Mouse (Mus musculus) midbrain, embryonic 15.5 days (tissue): ENCODE measurements at regions not wholly inside any gene's neighbourhood (a gene's known extent, or its start where the extent isn't known, plus 50 kb on each side); places are given as distances from the start of the nearest gene placed in this dataset.

Source experiments
- ATAC-seq: fragments of 200-750 bp; cut with Nextera tagmentation; replicated peaks from 2 replicates; pipeline ENCODE4 v1.8.0; 2017; ENCODE audit warnings: moderate TSS enrichment
- H3K27ac ChIP-seq: fragments of 300-500 bp; sonication (generic); 2 replicates; pipeline ENCODE4 v1.5.1; 2015; ENCODE audit warnings: mild to moderate bottlenecking, inconsistent platforms
- H3K27me3 ChIP-seq: fragments of 300-500 bp; sonication (generic); replicated peaks from 2 replicates; pipeline ENCODE4 v1.6.1; 2015; ENCODE audit warnings: inconsistent platforms
- H3K36me3 ChIP-seq: fragments of 300-500 bp; sonication (generic); replicated peaks from 2 replicates; pipeline ENCODE4 v1.6.1; 2015; ENCODE audit warnings: inconsistent platforms
- H3K4me1 ChIP-seq: fragments of 300-500 bp; sonication (generic); 2 replicates; pipeline ENCODE4 v1.6.1; 2015; ENCODE audit warnings: inconsistent platforms
- H3K4me2 ChIP-seq: fragments of 300-500 bp; sonication (generic); 2 replicates; pipeline ENCODE4 v1.6.1; 2015; ENCODE audit warnings: inconsistent platforms, mild to moderate bottlenecking, moderate library complexity
- H3K4me3 ChIP-seq: fragments of 300-500 bp; sonication (generic); 2 replicates; pipeline ENCODE4 v1.5.1; 2015; ENCODE audit warnings: mild to moderate bottlenecking, inconsistent platforms
- H3K9ac ChIP-seq: fragments of 300-500 bp; sonication (generic); 2 replicates; pipeline ENCODE4 v1.6.1; 2015; ENCODE audit warnings: mild to moderate bottlenecking, inconsistent platforms
- H3K9me3 ChIP-seq: fragments of 300-500 bp; sonication (generic); 2 replicates; pipeline ENCODE4 v1.6.1; 2016; ENCODE audit warnings: inconsistent platforms
- WGBS: fragments of 180-500 bp; shearing (Covaris S2); methylation state at CpG from one replicate; pipeline ENCODE4 v1.1.7; 2015; ENCODE audit warnings: mixed read lengths; 5-methylcytosine and 5-hydroxymethylcytosine counted together

- no peak overlapping the region for H3K9ac ChIP-seq
- H3K4me2 ChIP-seq: no peak overlapping the region
- 56% methylated on average over 4 of the region's 4 CpGs for WGBS
- H3K9me3 ChIP-seq: no peaks in the 10 kb centered on the region
- ATAC-seq: no peak
- no peak overlapping the region for H3K27ac ChIP-seq
- H3K4me1 ChIP-seq: no peaks in the 10 kb centered on the region
- no peaks in the 10 kb centered on the region for H3K27me3 ChIP-seq
- no peak overlapping the region for H3K4me3 ChIP-seq
- no peaks in the 10 kb centered on the region for H3K36me3 ChIP-seq
Observed at GRCm38 (mm10) chr13:101967466-101967865, 199.4 kb upstream of the Pik3r1 start.

GRCm38 (mm10) chr13:101976766-101977165, 208.7 kb upstream of the Pik3r1 start:
- Histone ChIP-seq H3K36me3 (no peaks in the 10 kb centered on the region), H3K4me2 (no peak overlapping the region), H3K4me1 (no peaks in the 10 kb centered on the region), H3K9ac (no peak overlapping the region), H3K27ac (no peak overlapping the region), H3K4me3 (no peak overlapping the region), H3K9me3 (no peaks in the 10 kb centered on the region), H3K27me3 (no peaks in the 10 kb centered on the region)
- WGBS: 94% methylated on average over 4 of the region's 4 CpGs
- no peak for ATAC-seq

GRCm38 (mm10) chr13:101980171-101980835, 212.3 kb upstream of the Pik3r1 start:
- Histone ChIP-seq H3K4me1 (no peaks in the 10 kb centered on the region), H3K4me3 (no peak overlapping the region), H3K27ac (no peak overlapping the region), H3K27me3 (no peaks in the 10 kb centered on the region), H3K36me3 (no peaks in the 10 kb centered on the region), H3K9me3 (no peaks in the 10 kb centered on the region), H3K9ac (no peak overlapping the region), H3K4me2 (no peak overlapping the region)
- no peak for ATAC-seq
- 75% methylated on average over 4 of the region's 4 CpGs for WGBS

DNA sequence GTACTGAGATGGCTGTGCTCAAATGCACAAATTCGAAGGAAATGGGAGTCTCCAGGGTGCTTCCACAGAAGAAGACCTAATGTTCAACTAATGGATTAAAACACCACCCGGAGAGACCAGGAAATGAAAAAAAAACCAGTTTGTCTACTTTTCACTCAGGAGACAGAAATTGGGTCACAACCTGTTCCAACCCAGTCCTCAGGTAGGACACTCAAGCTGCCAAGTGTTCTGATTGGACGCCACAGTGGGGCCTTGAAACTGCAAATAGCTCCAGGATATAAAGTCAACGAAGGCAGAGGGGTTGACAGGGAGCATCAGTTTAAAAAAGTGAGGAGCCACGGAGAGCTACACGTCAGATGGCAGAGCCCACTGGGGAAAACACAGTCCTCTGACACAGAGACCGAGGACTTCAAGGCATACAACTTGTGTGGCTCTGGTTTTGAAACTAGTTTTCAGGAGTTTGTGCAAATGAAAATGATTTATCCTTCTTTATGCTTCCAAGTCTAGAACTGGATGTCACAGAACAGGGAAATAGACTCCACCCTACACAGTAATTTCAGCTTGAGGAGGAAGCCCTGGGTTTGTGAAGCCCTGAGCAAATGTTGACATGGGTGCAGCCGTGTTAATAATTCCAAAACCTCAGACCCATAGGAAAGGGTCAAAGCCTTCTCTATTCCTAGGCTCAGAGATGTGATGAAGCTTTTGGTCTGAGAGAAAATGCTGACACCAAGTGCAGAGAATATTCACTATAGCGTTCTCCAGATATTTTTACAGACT, 220.8 kb upstream of the Pik3r1 start:
- no peaks in the 10 kb centered on the region for H3K36me3 ChIP-seq
- H3K9me3 ChIP-seq: no peaks in the 10 kb centered on the region
- 84% methylated on average over 9 of the region's 9 CpGs for WGBS
- no peak for ATAC-seq
- no peaks in the 10 kb centered on the region for H3K4me1 ChIP-seq
- H3K27me3 ChIP-seq: no peaks in the 10 kb centered on the region
- no peak overlapping the region for H3K4me2 ChIP-seq
- no peak overlapping the region for H3K27ac ChIP-seq
- no peak overlapping the region for H3K9ac ChIP-seq
- no peak overlapping the region for H3K4me3 ChIP-seq

GRCm38 (mm10) chr13:101991729-101992128, 223.7 kb upstream of the Pik3r1 start:
- 92% methylated on average over 1 of the region's 1 CpGs for WGBS
- Histone ChIP-seq H3K36me3 (no peaks in the 10 kb centered on the region), H3K4me3 (no peak overlapping the region), H3K9me3 (no peaks in the 10 kb centered on the region), H3K4me1 (no peaks in the 10 kb centered on the region), H3K27ac (no peak overlapping the region), H3K27me3 (no peaks in the 10 kb centered on the region), H3K9ac (no peak overlapping the region), H3K4me2 (no peak overlapping the region)
- ATAC-seq: no peak

- WGBS: 80% methylated on average over 3 of the region's 3 CpGs
- Histone ChIP-seq H3K36me3 (no peaks in the 10 kb centered on the region), H3K4me3 (no peak overlapping the region), H3K4me1 (no peaks in the 10 kb centered on the region), H3K9ac (no peak overlapping the region), H3K9me3 (no peaks in the 10 kb centered on the region), H3K4me2 (no peak overlapping the region), H3K27me3 (no peaks in the 10 kb centered on the region), H3K27ac (no peak overlapping the region)
- ATAC-seq: no peak
Observed at GRCm38 (mm10) chr13:101994779-101995178, 226.8 kb upstream of the Pik3r1 start.

- H3K27ac ChIP-seq: no peak overlapping the region
- H3K36me3 ChIP-seq: no peaks in the 10 kb centered on the region
- WGBS: 91% methylated on average over 2 of the region's 2 CpGs
- H3K4me3 ChIP-seq: no peak overlapping the region
- no peaks in the 10 kb centered on the region for H3K4me1 ChIP-seq
- H3K27me3 ChIP-seq: no peaks in the 10 kb centered on the region
- ATAC-seq: no peak
- no peak overlapping the region for H3K9ac ChIP-seq
- no peaks in the 10 kb centered on the region for H3K9me3 ChIP-seq
- no peak overlapping the region for H3K4me2 ChIP-seq
Observed at GRCm38 (mm10) chr13:101995529-101995928, 227.5 kb upstream of the Pik3r1 start.

- WGBS: 80% methylated on average over 5 of the region's 5 CpGs
- Histone ChIP-seq H3K9me3 (no peaks in the 10 kb centered on the region), H3K4me1 (no peaks in the 10 kb centered on the region), H3K4me2 (no peak overlapping the region), H3K27ac (no peak overlapping the region), H3K27me3 (no peaks in the 10 kb centered on the region), H3K9ac (no peak overlapping the region), H3K36me3 (no peaks in the 10 kb centered on the region), H3K4me3 (no peak overlapping the region)
- no peak for ATAC-seq
Observed at GRCm38 (mm10) chr13:101996144-101996543, 228.1 kb upstream of the Pik3r1 start.

- H3K9me3 ChIP-seq: no peaks in the 10 kb centered on the region
- no peaks in the 10 kb centered on the region for H3K4me1 ChIP-seq
- no peak overlapping the region for H3K4me2 ChIP-seq
- ATAC-seq: no peak
- no peak overlapping the region for H3K27ac ChIP-seq
- WGBS: 98% methylated on average over 2 of the region's 2 CpGs
- H3K4me3 ChIP-seq: no peak overlapping the region
- H3K27me3 ChIP-seq: no peaks in the 10 kb centered on the region
- H3K9ac ChIP-seq: no peak overlapping the region
- H3K36me3 ChIP-seq: no peaks in the 10 kb centered on the region
Observed at GRCm38 (mm10) chr13:101997415-101997814, 229.4 kb upstream of the Pik3r1 start.

DNA sequence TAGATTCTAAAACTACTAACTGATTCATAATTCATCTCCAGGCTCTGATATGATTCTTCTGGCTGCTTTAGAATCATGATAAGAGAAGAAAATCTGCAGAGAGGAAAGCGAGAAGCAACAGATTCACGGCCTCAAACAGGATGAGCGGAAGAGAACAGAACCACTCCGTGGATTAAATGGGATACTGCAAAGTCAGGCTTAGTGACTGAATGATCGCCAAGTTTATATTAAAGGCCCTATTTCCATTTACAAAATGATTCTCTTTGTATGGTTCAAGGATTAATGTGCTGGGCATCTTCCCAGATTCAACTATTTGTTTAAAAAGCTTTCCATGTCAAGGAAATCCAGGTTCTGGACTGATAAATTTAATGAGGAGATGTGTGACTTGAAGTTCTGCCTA, 238.5 kb upstream of the Pik3r1 start:
- no peak for ATAC-seq
- Histone ChIP-seq H3K4me2 (no peak overlapping the region), H3K9me3 (no peaks in the 10 kb centered on the region), H3K4me1 (no peaks in the 10 kb centered on the region), H3K9ac (no peak overlapping the region), H3K27me3 (no peaks in the 10 kb centered on the region), H3K27ac (no peak overlapping the region), H3K4me3 (no peak overlapping the region), H3K36me3 (no peaks in the 10 kb centered on the region)
- 87% methylated on average over 5 of the region's 5 CpGs for WGBS

GRCm38 (mm10) chr13:102011965-102012364, 243.9 kb upstream of the Pik3r1 start:
- Histone ChIP-seq H3K9me3 (no peaks in the 10 kb centered on the region), H3K4me3 (no peak overlapping the region), H3K27ac (no peak overlapping the region), H3K9ac (no peak overlapping the region), H3K4me1 (no peaks in the 10 kb centered on the region), H3K4me2 (no peak overlapping the region), H3K36me3 (no peaks in the 10 kb centered on the region), H3K27me3 (no peaks in the 10 kb centered on the region)
- WGBS: 78% methylated on average over 2 of the region's 2 CpGs
- ATAC-seq: no peak

DNA sequence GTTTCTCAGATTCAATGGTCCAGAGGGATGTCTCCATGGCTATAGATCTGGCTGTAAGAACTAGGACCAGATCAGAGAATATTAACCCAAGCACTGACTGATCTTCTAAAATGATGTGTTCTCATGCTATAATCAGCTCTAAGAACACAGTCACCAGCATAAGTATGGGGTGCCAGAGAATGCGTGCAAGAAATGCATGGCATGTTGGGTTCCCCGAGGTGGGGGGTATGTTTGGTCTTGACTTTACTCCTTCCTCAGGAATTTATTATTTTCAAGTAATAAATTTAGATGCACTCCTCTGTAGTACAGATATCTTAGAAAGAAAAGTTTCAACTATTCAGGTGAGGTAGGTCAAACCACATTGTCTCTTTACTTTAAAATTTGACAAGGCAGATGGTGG, 246.5 kb upstream of the Pik3r1 start:
- ATAC-seq: no peak
- WGBS: 93% methylated on average over 2 of the region's 2 CpGs
- no peak overlapping the region for H3K4me3 ChIP-seq
- no peaks in the 10 kb centered on the region for H3K4me1 ChIP-seq
- H3K27ac ChIP-seq: no peak overlapping the region
- no peaks in the 10 kb centered on the region for H3K9me3 ChIP-seq
- no peaks in the 10 kb centered on the region for H3K36me3 ChIP-seq
- no peak overlapping the region for H3K9ac ChIP-seq
- no peak overlapping the region for H3K4me2 ChIP-seq
- H3K27me3 ChIP-seq: no peaks in the 10 kb centered on the region

DNA sequence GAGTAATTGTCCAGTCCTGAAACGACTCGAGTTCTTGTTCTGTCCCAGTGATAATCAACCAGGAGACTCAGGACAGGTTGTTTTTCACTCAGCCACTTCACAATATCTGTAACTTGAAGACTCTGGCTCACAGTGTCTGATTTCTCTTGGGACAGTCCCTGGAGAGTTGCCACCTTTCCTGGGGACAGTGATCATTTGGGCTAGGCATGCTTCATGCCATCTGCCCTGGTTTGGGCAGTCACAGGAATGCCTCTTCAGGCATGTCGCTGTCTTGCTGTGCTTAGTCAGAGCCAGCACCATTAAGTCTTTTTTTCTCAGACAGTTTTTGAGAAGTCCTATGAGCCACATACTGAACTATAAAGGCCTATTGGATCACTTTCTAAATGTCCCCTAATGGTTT, 246.9 kb upstream of the Pik3r1 start:
- Histone ChIP-seq H3K9me3 (no peaks in the 10 kb centered on the region), H3K4me1 (no peaks in the 10 kb centered on the region), H3K4me2 (no peak overlapping the region), H3K36me3 (no peaks in the 10 kb centered on the region), H3K27me3 (no peaks in the 10 kb centered on the region), H3K4me3 (no peak overlapping the region), H3K27ac (no peak overlapping the region), H3K9ac (no peak overlapping the region)
- WGBS: 82% methylated on average over 3 of the region's 3 CpGs
- ATAC-seq: no peak
